Mouse (Mus musculus) CD8-positive naive resting alpha-beta T cell, adult 57 days (primary cell): Measurements from ENCODE around the gene Zfp748. TPM values are rescaled to one million over a fixed set of nuclear protein-coding genes. Genes with fewer than 3 reads are reported as not detected.

Source experiments
- total RNA-seq: library from RNA; stranded (reverse); gene quantifications from one replicate; pipeline ENCODE4 v1.2.4, GENCODE M21; 2023

The Zfp748 gene
- total RNA-seq = 12.6 TPM

DNA sequence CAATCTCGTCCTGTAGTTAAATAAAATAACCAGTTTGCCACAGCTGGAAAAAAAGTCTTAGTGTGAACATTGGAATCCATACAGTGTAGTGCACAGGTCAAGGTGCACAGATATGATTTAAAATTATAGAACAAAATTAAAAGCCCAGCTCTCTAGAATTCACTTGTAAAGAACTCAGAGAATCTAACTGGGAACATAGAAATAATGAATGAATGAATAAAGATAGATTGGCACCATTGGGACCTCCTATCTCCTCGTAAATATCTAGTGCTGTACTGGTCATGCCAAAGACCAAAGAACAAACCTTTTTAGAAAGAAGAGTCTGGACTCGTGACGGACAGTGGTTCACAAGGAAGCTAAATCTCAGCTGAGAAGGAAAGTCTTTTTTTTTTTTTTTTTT lies at the start of gene Zfp748:
Gene Zfp748 (minus strand): TSS at position 101 of the 400 bp plus-strand sequence.

DNA sequence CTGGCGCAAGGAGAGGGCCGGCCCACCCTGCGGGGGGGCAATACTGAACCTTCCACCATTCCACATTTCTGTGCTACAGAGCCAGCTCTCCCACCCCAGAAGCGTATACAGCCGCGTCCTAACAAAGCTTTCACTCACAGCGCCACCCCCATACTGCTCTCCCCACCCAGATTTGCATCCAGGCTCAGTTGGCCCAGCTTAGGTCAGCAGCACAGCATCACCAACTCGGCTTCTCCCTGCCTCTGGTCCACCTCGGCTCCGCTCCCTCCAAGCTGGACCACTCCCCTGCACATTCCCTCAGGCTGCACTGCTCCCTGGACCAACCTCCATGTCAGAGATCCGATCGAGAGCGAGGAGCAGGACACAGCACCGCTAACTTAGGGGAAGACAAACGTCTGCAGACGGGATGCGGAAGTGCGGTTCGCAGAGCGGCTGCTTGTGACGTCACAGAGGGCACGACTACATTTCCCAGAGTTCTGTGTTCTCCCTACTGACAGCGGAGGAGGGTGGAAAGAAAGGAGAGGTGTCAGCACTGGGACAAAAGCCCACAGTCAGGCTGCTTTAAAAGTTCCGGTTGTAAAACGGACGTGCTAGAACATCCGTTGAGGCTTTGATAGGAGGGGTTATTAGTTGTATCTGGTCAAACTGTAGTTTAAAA lies 27.7 kb downstream of the Zfp748 start, which contains the start of the genes Gm26965 and Zfp87:
Gene Gm26965 (minus strand): TSS at position 399 of the 658 bp plus-strand sequence.
Gene Zfp87 (minus strand): TSS at position 425 of the 658 bp plus-strand sequence.

DNA sequence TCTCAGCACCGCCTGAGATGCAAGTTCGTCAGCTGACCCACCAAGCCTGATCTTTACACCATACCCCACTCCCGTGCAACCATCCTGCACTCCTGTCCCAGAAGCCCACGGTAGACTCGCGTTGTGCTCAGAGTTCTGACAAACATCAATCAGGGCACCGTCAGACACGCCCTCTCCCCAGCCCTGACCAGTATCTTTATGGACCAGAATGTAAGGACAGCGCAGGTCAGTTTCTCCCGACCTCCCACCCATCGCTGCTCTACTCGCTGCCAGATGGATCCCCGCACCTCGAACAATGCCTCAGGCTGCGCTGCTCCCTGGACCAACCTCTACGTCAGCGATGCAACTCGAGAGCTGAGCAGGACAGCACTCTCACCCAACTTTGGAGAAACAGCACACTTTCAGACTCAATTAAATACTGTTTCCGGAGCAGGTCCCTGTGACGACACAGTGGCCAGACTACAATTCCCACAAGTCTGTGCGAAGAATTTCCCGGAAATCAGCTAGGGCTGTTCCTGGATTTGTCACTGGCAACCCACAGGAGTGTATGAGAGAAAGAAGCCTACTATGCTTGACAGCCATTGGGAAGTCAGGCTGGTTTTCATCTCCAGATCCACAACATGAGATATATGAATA lies 53.4 kb downstream of the Zfp748 start, which contains the start of gene Zfp58:
Gene Zfp58 (minus strand): TSS at position 472 of the 636 bp plus-strand sequence.

Other genes with a start within 250 kb of the Zfp748 start
- 1.4 TPM for gene Zfp457, start 247.3 kb downstream of the Zfp748 start, total RNA-seq
- 12.2 TPM for gene Zfp595, start 221.3 kb downstream of the Zfp748 start, total RNA-seq
- gene Gm28044, start 193.3 kb downstream of the Zfp748 start, total RNA-seq = not detected
- 9.0 TPM for gene Zfp953, start 193.2 kb downstream of the Zfp748 start, total RNA-seq
- gene Gm28041, start 178.1 kb downstream of the Zfp748 start, total RNA-seq = 3.4 TPM
- 7.4 TPM for gene Zfp456, start 178.0 kb downstream of the Zfp748 start, total RNA-seq
- 19.0 TPM for gene Zfp429, start 154.0 kb downstream of the Zfp748 start, total RNA-seq
- gene Zfp459, start 132.4 kb downstream of the Zfp748 start, total RNA-seq = 3.3 TPM
- gene Zfp874a, start 102.2 kb downstream of the Zfp748 start, total RNA-seq = 14.4 TPM
- 25.2 TPM for gene Zfp874b, start 69.6 kb downstream of the Zfp748 start, total RNA-seq
- 13.9 TPM for gene Zfp58, start 53.3 kb downstream of the Zfp748 start, total RNA-seq
- not detected for gene Gm26965, start 27.7 kb downstream of the Zfp748 start, total RNA-seq
- 21.2 TPM for gene Zfp87, start 27.7 kb downstream of the Zfp748 start, total RNA-seq
- gene Zfp729b, start 55.9 kb upstream of the Zfp748 start, total RNA-seq = 19.2 TPM
- not detected for gene Gm49345, start 83.9 kb upstream of the Zfp748 start, total RNA-seq
- gene Zfp729a, start 84.0 kb upstream of the Zfp748 start, total RNA-seq = 10.6 TPM
- gene Zfp738, start 133.2 kb upstream of the Zfp748 start, total RNA-seq = 7.9 TPM
- gene Zfp65, start 175.3 kb upstream of the Zfp748 start, total RNA-seq = 14.4 TPM
- gene Zfp85, start 201.4 kb upstream of the Zfp748 start, total RNA-seq = 5.2 TPM
- gene Zfp493, start 225.9 kb upstream of the Zfp748 start, total RNA-seq = 1.5 TPM